Mouse (Mus musculus): ENCODE results near the gene Fam3c. TPM values are rescaled to one million over a fixed set of nuclear protein-coding genes. Genes with fewer than 3 reads are reported as not detected.

Gene Fam3c
- polyA plus RNA-seq, 1 experiment = 51.2 TPM

DNA sequence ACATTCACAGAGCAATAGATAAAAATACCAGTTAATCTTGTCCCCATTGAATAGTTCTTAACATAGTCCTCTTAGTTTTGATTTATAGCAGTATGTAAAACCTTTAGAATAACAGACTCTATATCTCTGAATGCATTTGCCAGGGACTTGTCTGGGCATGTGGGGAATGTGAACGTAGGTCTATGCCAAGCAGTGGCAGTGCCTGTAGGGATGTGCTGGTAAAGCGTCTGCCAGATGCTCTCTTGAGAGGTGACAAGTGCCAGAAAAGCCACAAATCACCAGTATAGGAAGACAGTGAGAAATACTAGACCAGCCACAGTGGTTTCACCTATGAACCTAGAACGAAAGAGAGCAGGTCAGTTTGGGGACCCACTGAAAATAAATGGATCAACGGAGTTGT is 93.5 kb downstream of the Fam3c start:
- TF ChIP-seq POLR2A (IDR thresholded peaks at IDR 0.05; ENCODE audit: borderline replicate concordance, low read depth, low read length) (no peak), CTCF (IDR thresholded peaks at IDR 0.05; ENCODE audit: low read depth, low read length) (no peak)
- Histone ChIP-seq H3K4me1 (ENCODE audit: control insufficient read depth, insufficient read depth, low read length) (no peaks in the 10 kb centered on the region), H3K4me3 (ENCODE audit: insufficient read depth, low read length) (no peak overlapping the region), H3K27ac (ENCODE audit: insufficient read depth, low read depth, low read length) (no peak overlapping the region)

DNA sequence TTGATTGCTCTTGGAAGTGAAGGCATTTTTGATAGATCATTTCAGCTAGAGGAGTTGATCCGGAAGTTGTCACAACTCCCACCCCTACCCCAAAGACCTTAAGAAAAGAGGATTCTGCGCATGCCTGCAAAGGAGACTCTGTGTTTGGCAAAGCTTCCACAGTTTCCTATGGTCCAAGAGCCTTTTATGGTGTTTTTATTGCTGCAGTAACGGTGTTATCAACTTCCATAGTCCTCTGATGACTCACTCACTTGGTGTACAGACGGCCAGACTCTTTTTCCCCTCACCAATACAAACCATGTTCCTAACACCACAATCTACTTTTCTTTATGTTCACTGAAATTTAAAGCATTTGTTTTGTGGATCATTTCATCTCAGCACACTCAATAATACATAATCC is 97.3 kb downstream of the Fam3c start:
- Histone ChIP-seq H3K4me3 (ENCODE audit: insufficient read depth, low read length) (no peak overlapping the region), H3K27ac (ENCODE audit: insufficient read depth, low read depth, low read length) (no peak overlapping the region), H3K4me1 (ENCODE audit: control insufficient read depth, insufficient read depth, low read length) (peaks cover 4% of the 10 kb centered on the region)
- TF ChIP-seq CTCF (IDR thresholded peaks at IDR 0.05; ENCODE audit: low read depth, low read length) (no peak), POLR2A (IDR thresholded peaks at IDR 0.05; ENCODE audit: borderline replicate concordance, low read depth, low read length) (no peak)

Other genes with a start within 250 kb of the Fam3c start
- gene Wnt16, start 68.0 kb downstream of the Fam3c start, polyA plus RNA-seq (2012; ENCODE audit: insufficient read depth, insufficient read length, missing spikeins) = not detected in 2 replicates

Measured in bone marrow macrophage, adult 2 months (primary cell).